Mouse (Mus musculus) myocyte (in vitro differentiated cells): ENCODE measurements at regions not wholly inside any gene's neighbourhood (a gene's known extent, or its start where the extent isn't known, plus 50 kb on each side); places are given as distances from the start of the nearest gene placed in this dataset.

ENCODE experiments used
- POLR2A ChIP-seq: IDR thresholded peaks from one replicate; pipeline ENCODE4 v1.6.1; 2011; ENCODE audit warnings: low read depth, mild to moderate bottlenecking, control low read depth, moderate library complexity; ENCODE audit not compliant: insufficient read length
- TCF3 ChIP-seq: IDR thresholded peaks from one replicate; pipeline ENCODE4 v1.6.1; 2011; ENCODE audit warnings: low read depth, control low read depth; ENCODE audit not compliant: insufficient read length

- TF ChIP-seq POLR2A (no peak), TCF3 (no peak)
These were observed 155.8 kb upstream of the Rnd3 start for GRCm38 (mm10) chr2:51304694-51305093.
